Mouse (Mus musculus): ENCODE data around the gene Hoxa4.

The Hoxa4 gene

GRCm38 (mm10) chr6:52190906-52191810 is at the start of gene Hoxa4:
TSS of gene Hoxa4 (minus strand) at chr6:52191753.
- in situ Hi-C loops (cut with MboI, MseI), result no loop called here

GRCm38 (mm10) chr6:52241001-52241621 is 49.6 kb upstream of the Hoxa4 start:
- in situ Hi-C loops (cut with MboI, MseI), result loop anchor here (10.0 kb wide), 1 partner anchor 1066 kb away; no protein-coding TSS in a partner anchor

GRCm38 (mm10) chr6:52240389-52241000 is 48.9 kb upstream of the Hoxa4 start, which contains the start of gene Hoxa10:
TSS of gene Hoxa10 (minus strand) at chr6:52240854.
- in situ Hi-C loops (cut with MboI, MseI), result loop anchor here (10.0 kb wide), 1 partner anchor 1066 kb away; no protein-coding TSS in a partner anchor

GRCm38 (mm10) chr6:52239625-52240388 is 48.3 kb upstream of the Hoxa4 start:
- in situ Hi-C loops (cut with MboI, MseI), result loop anchor here (10.0 kb wide), 1 partner anchor 1065 kb away; no protein-coding TSS in a partner anchor

GRCm38 (mm10) chr6:52238976-52239375 is 47.4 kb upstream of the Hoxa4 start:
- in situ Hi-C loops (cut with MboI, MseI), result no loop called here

- in situ Hi-C loops (cut with MboI, MseI), result no loop called here
These were observed 46.6 kb upstream of the Hoxa4 start for GRCm38 (mm10) chr6:52238155-52238545.

- in situ Hi-C loops (cut with MboI, MseI), result no loop called here
These were observed 46.0 kb upstream of the Hoxa4 start for GRCm38 (mm10) chr6:52237346-52238154.

GRCm38 (mm10) chr6:52236806-52237205 is 45.3 kb upstream of the Hoxa4 start:
- in situ Hi-C loops (cut with MboI, MseI), result no loop called here

- in situ Hi-C loops (cut with MboI, MseI), result no loop called here
These were observed 44.3 kb upstream of the Hoxa4 start for GRCm38 (mm10) chr6:52235866-52236265.

- in situ Hi-C loops (cut with MboI, MseI), result no loop called here
These were observed 43.7 kb upstream of the Hoxa4 start for GRCm38 (mm10) chr6:52235267-52235666.

- in situ Hi-C loops (cut with MboI, MseI), result no loop called here
These were observed 43.0 kb upstream of the Hoxa4 start for GRCm38 (mm10) chr6:52234428-52235140.

- in situ Hi-C loops (cut with MboI, MseI), result no loop called here
These were observed 42.2 kb upstream of the Hoxa4 start for GRCm38 (mm10) chr6:52233546-52234427.

- in situ Hi-C loops (cut with MboI, MseI), result no loop called here
These were observed 41.5 kb upstream of the Hoxa4 start for GRCm38 (mm10) chr6:52232984-52233545.

GRCm38 (mm10) chr6:52232568-52232965 is 41.0 kb upstream of the Hoxa4 start:
- in situ Hi-C loops (cut with MboI, MseI), result no loop called here

- in situ Hi-C loops (cut with MboI, MseI), result no loop called here
These were observed 40.5 kb upstream of the Hoxa4 start for GRCm38 (mm10) chr6:52231885-52232567.

- in situ Hi-C loops (cut with MboI, MseI), result no loop called here
These were observed 39.1 kb upstream of the Hoxa4 start, which contains the start of gene Hoxa9 for GRCm38 (mm10) chr6:52230516-52231165. TSS of gene Hoxa9 (minus strand) at chr6:52231089.
